Mouse (Mus musculus): ENCODE measurements at regions not wholly inside any gene's neighbourhood (a gene's known extent, or its start where the extent isn't known, plus 50 kb on each side); places are given as distances from the start of the nearest gene placed in this dataset.

DNA sequence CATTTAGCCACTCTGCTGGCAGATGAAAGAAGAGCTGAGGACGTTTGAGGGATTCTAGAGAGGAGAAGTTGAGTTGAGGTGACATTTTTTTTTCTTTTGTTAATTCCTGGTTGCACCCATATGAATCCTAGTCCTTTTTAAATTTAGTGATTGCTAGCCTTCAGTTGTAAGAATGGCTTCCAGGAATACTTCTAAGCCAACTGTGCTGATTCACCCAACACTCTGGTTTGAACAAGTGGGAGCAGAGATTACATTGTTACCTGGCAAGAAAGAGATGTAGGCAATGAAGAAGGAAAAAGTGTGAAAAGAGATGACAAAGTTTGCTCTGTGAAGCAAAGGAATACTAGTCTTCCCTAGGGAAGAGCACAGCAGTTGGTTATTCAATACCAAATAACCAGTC is 261.1 kb upstream of the Kcnq5 start:
- Histone ChIP-seq H3K9me3 (replicated peaks; ENCODE audit: low read length) (no peaks in the 10 kb centered on the region), H3K4me3 (replicated peaks; ENCODE audit: low read depth, low read length) (no peak overlapping the region), H3K36me3 (ENCODE audit: insufficient read depth, low read length) (no peaks in the 10 kb centered on the region), H3K9ac (ENCODE audit: low read depth, low read length) (no peak overlapping the region), H3K4me1 (replicated peaks; ENCODE audit: insufficient read depth, low read length) (no peaks in the 10 kb centered on the region), H3K4me2 (ENCODE audit: low read length) (no peak overlapping the region), H3K27me3 (ENCODE audit: insufficient read depth, low read length) (no peaks in the 10 kb centered on the region), H3K27ac (no peak overlapping the region)
- WGBS = 52% methylated on average over 1 of the region's 1 CpGs
- DNase-seq (ENCODE audit: low spot score) (no peak), ATAC-seq (replicated peaks; ENCODE audit: low FRiP score, low read depth) (no peak)
- no peak for TF ChIP-seq CTCF (IDR thresholded peaks at IDR 0.05; ENCODE audit: low read depth)

DNA sequence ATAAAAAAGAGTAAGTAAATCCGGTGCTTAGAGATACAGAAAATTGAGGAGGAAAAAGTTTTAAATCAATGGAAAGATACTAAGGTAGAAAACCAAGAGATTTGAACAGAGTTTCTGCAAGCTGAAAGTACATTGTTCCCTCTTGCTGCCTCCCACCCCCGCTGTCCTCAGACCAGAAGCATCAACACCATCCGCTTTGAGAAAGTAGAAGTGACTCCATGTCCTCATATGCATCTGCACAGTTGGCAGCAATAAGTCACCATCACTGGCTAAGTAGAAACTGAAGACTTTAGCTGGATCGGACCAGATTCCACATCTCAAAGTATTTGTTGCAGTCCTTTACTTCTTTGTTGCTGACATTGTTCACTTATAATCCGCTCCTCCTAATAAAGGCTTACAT is 250.1 kb upstream of the Kcnq5 start:
- H3K27ac ChIP-seq = no peak overlapping the region
- H3K4me3 ChIP-seq (replicated peaks; ENCODE audit: low read depth, low read length) = no peak overlapping the region
- DNase-seq (ENCODE audit: low spot score) = no peak
- H3K36me3 ChIP-seq (ENCODE audit: insufficient read depth, low read length) = no peaks in the 10 kb centered on the region
- WGBS = 85% methylated on average over 5 of the region's 5 CpGs
- ATAC-seq (replicated peaks; ENCODE audit: low FRiP score, low read depth) = no peak
- no peaks in the 10 kb centered on the region for H3K27me3 ChIP-seq (ENCODE audit: insufficient read depth, low read length)
- no peaks in the 10 kb centered on the region for H3K9me3 ChIP-seq (replicated peaks; ENCODE audit: low read length)
- no peak for TF ChIP-seq CTCF (IDR thresholded peaks at IDR 0.05; ENCODE audit: low read depth)
- H3K4me1 ChIP-seq (replicated peaks; ENCODE audit: insufficient read depth, low read length) = no peaks in the 10 kb centered on the region
- no peak overlapping the region for H3K9ac ChIP-seq (ENCODE audit: low read depth, low read length)
- no peak overlapping the region for H3K4me2 ChIP-seq (ENCODE audit: low read length)

DNA sequence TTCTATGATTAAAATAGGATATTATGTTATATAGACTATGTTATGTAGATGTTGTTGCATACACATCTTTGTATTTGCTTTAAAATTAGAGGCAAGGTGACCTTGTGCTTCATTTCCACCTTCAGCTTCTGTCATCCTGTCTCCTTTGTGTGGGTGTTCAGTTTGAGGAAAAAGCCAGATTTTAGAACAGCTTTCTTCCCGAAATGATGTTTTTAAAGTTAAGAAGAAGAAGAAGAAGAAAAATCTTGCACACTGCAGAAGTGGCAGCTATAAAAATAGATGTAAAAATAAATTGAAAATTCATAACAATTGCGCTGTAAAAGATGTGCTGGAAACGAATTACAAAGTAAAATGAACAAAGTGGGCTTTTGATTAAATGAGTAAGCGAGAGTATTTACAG is 249.5 kb upstream of the Kcnq5 start:
- ATAC-seq (replicated peaks; ENCODE audit: low FRiP score, low read depth) (no peak), DNase-seq (ENCODE audit: low spot score) (no peak)
- H3K4me1 ChIP-seq (replicated peaks; ENCODE audit: insufficient read depth, low read length) = no peaks in the 10 kb centered on the region
- no peak overlapping the region for H3K4me3 ChIP-seq (replicated peaks; ENCODE audit: low read depth, low read length)
- WGBS = 85% methylated on average over 4 of the region's 4 CpGs
- TF ChIP-seq CTCF (IDR thresholded peaks at IDR 0.05; ENCODE audit: low read depth) = no peak
- no peak overlapping the region for H3K4me2 ChIP-seq (ENCODE audit: low read length)
- no peaks in the 10 kb centered on the region for H3K9me3 ChIP-seq (replicated peaks; ENCODE audit: low read length)
- no peak overlapping the region for H3K9ac ChIP-seq (ENCODE audit: low read depth, low read length)
- H3K36me3 ChIP-seq (ENCODE audit: insufficient read depth, low read length) = no peaks in the 10 kb centered on the region
- H3K27ac ChIP-seq = no peak overlapping the region
- H3K27me3 ChIP-seq (ENCODE audit: insufficient read depth, low read length) = no peaks in the 10 kb centered on the region

DNA sequence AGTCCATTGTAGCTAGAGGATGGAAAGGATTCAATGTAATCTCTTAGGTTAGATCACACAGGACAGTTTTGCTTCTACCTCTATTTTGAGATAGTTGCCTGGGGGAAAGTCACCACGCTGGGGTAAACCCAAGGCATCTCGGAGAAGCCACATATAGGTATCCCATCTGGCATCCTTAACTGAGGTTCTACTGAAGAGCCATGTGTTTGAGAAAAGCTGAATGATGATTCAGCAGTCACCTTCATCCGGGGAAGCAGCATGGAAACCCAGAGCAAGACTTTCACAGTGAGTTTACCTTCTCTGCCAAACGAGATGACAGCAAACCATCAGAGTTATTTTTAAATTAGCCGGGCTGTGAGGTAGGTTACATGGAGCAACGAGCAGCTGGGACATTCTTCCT is 248.9 kb upstream of the Kcnq5 start:
- H3K9ac ChIP-seq (ENCODE audit: low read depth, low read length) = no peak overlapping the region
- WGBS = 80% methylated on average over 6 of the region's 6 CpGs
- ATAC-seq (replicated peaks; ENCODE audit: low FRiP score, low read depth) (no peak), DNase-seq (ENCODE audit: low spot score) (no peak)
- H3K36me3 ChIP-seq (ENCODE audit: insufficient read depth, low read length) = no peaks in the 10 kb centered on the region
- no peaks in the 10 kb centered on the region for H3K27me3 ChIP-seq (ENCODE audit: insufficient read depth, low read length)
- H3K4me3 ChIP-seq (replicated peaks; ENCODE audit: low read depth, low read length) = no peak overlapping the region
- H3K4me1 ChIP-seq (replicated peaks; ENCODE audit: insufficient read depth, low read length) = no peaks in the 10 kb centered on the region
- no peak overlapping the region for H3K4me2 ChIP-seq (ENCODE audit: low read length)
- no peaks in the 10 kb centered on the region for H3K9me3 ChIP-seq (replicated peaks; ENCODE audit: low read length)
- no peak for TF ChIP-seq CTCF (IDR thresholded peaks at IDR 0.05; ENCODE audit: low read depth)
- no peak overlapping the region for H3K27ac ChIP-seq

DNA sequence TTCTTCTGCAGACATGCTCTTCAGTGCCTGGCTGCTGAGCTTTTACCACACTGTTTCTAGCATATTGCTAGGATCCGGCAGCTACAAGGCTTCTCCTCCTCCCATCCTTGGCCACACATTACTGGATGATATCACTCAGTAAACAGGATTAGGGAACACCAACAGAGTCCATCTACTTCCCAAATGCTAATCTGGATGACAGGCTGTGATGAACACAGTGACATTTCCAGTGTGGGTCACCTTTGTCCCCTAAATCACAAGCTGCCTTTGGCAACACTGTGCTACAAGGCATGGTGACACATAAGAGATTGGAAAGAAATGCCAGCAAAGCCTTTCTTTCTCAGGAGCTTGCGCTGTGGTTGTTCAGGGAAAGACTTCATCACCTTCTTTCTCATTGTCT is 246.5 kb upstream of the Kcnq5 start:
- Histone ChIP-seq H3K9me3 (replicated peaks; ENCODE audit: low read length) (no peaks in the 10 kb centered on the region), H3K4me2 (ENCODE audit: low read length) (no peak overlapping the region), H3K27ac (no peak overlapping the region), H3K4me3 (replicated peaks; ENCODE audit: low read depth, low read length) (no peak overlapping the region), H3K4me1 (replicated peaks; ENCODE audit: insufficient read depth, low read length) (no peaks in the 10 kb centered on the region), H3K9ac (ENCODE audit: low read depth, low read length) (no peak overlapping the region), H3K36me3 (ENCODE audit: insufficient read depth, low read length) (no peaks in the 10 kb centered on the region), H3K27me3 (ENCODE audit: insufficient read depth, low read length) (no peaks in the 10 kb centered on the region)
- DNase-seq (ENCODE audit: low spot score) (no peak), ATAC-seq (replicated peaks; ENCODE audit: low FRiP score, low read depth) (no peak)
- TF ChIP-seq CTCF (IDR thresholded peaks at IDR 0.05; ENCODE audit: low read depth) = no peak
- WGBS = 93% methylated on average over 2 of the region's 2 CpGs

DNA sequence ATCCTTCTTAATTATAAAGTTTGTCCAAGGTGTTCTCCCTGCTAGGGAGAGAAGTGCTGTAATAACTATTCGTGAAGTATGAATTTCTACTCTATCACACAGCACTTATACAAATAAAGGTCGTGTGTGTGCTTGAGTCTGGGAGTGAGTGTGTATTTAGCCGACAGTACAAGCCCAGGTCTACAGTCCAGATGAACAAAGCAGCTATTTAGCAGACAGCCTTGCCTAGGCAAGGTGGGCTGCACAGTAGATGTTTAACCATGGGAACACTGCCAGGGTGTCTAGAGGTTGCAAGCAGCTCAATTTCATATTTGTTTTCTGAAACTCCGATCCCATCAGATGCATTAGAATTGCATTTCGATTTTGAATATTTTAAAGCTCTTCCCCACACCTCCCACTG is 245.2 kb upstream of the Kcnq5 start:
- 78% methylated on average over 5 of the region's 5 CpGs for WGBS
- ATAC-seq (replicated peaks; ENCODE audit: low FRiP score, low read depth) = no peak

DNA sequence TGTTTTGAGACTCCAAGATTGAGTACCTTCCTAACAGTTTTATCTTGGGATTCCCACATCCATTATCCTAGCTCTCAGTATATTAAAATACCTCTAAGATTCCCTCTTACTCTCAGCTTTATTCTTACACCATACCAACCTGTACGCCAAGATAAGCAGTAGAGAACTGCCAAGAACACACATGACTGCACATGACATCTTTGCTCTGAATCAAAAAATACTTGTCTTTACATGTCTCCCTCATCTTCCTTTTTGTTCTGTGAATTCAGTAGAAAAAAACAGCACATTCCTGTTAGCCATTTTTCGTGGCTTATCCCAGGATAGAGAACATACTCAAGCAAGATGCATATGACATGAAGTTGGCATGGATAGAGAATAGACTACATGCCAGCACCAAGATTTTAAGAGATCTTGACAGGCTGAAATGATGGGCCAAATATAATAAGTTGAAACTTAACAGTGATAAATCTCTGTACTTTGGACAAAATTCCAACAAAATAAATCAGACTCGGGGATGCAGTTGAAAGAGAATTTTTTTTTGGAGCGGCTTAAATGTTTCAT is 206.0 kb upstream of the Kcnq5 start:
- Histone ChIP-seq H3K9ac (ENCODE audit: low read depth, low read length) (no peak overlapping the region), H3K4me3 (replicated peaks; ENCODE audit: low read depth, low read length) (no peak overlapping the region), H3K4me1 (replicated peaks; ENCODE audit: insufficient read depth, low read length) (no peaks in the 10 kb centered on the region), H3K27me3 (ENCODE audit: insufficient read depth, low read length) (no peaks in the 10 kb centered on the region), H3K36me3 (ENCODE audit: insufficient read depth, low read length) (no peaks in the 10 kb centered on the region), H3K9me3 (replicated peaks; ENCODE audit: low read length) (no peaks in the 10 kb centered on the region), H3K4me2 (ENCODE audit: low read length) (no peak overlapping the region), H3K27ac (no peak overlapping the region)
- 68% methylated on average over 4 of the region's 4 CpGs for WGBS
- ATAC-seq (replicated peaks; ENCODE audit: low FRiP score, low read depth) = no peak
- peak; percentile 2 for DNase-seq (ENCODE audit: low spot score)
- no peak for TF ChIP-seq CTCF (IDR thresholded peaks at IDR 0.05; ENCODE audit: low read depth)

More for the DNA sequence above, 245.2 kb upstream of the Kcnq5 start:
- H3K36me3 ChIP-seq (ENCODE audit: insufficient read depth, low read length) = no peaks in the 10 kb centered on the region
- no peak for DNase-seq (ENCODE audit: low spot score)
- H3K4me2 ChIP-seq (ENCODE audit: low read length) = no peak overlapping the region
- no peak overlapping the region for H3K9ac ChIP-seq (ENCODE audit: low read depth, low read length)
- H3K4me3 ChIP-seq (replicated peaks; ENCODE audit: low read depth, low read length) = no peak overlapping the region
- no peaks in the 10 kb centered on the region for H3K9me3 ChIP-seq (replicated peaks; ENCODE audit: low read length)
- no peaks in the 10 kb centered on the region for H3K4me1 ChIP-seq (replicated peaks; ENCODE audit: insufficient read depth, low read length)
- TF ChIP-seq CTCF (IDR thresholded peaks at IDR 0.05; ENCODE audit: low read depth) = no peak
- no peak overlapping the region for H3K27ac ChIP-seq
- H3K27me3 ChIP-seq (ENCODE audit: insufficient read depth, low read length) = no peaks in the 10 kb centered on the region

Measured in kidney, postnatal 0 days (tissue).